Mouse (Mus musculus) heart, adult 2 months (tissue): ENCODE results near the gene Rab3il1.

Experiments used
- CTCF ChIP-seq: fragments of 200-600 bp; IDR thresholded peaks from 2 replicates; pipeline ENCODE4 v1.8.1; 2022; ENCODE audit warnings: antibody characterized with exemption, mild to moderate bottlenecking, moderate library complexity
- EP300 ChIP-seq: fragments of 200-500 bp; IDR thresholded peaks from 2 replicates; pipeline ENCODE4 v1.6.1; 2011; ENCODE audit warnings: low read depth, low read length, control low read depth; ENCODE audit not compliant: insufficient read depth
- POLR2A ChIP-seq: fragments of 200-500 bp; IDR thresholded peaks from 2 replicates; pipeline ENCODE4 v1.6.1; 2011; ENCODE audit warnings: mild to moderate bottlenecking, low read depth, low read length, control low read depth; ENCODE audit not compliant: insufficient read depth

- no peak for TF ChIP-seq CTCF
- TF ChIP-seq POLR2A: no peak
- TF ChIP-seq EP300: no peak
Observed at GRCm38 (mm10) chr19:10015442-10015841, 14.0 kb downstream of the Rab3il1 start.
